Comparison of ENCODE assay signal across 8 mouse cellular contexts in the genomic region with DNA sequence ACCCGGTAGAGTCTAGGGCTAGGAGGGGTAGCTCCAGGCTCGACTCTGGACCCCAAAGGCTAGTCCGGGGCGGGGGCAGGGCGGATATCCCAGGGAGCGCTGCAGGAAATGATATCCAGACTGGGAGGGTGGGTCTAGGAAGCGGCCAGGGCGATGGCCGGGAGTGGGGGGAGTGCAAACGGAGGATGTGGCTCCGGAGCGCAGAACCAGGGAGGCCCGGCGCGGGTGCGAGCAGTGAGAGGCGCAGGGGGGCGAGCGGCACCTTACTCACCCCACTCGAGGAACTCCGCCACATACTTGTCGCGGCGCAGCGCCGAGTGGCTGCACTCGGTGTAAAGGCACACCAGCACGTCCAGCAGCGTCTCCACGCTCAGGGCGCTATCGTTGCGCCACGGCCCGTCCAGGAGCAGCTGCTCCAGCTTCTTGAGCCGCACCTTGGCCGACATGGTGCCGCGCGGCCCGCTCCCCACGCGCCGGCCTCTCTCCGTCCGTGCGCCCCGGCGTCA. TPM values are rescaled to one million over a fixed set of nuclear protein-coding genes. Genes with fewer than 3 reads are reported as not detected.
DNase-seq lines count a peak whose midpoint lies in the region; ATAC-seq and TF ChIP-seq lines count a peak whose summit lies in the region.

No protein-coding gene starts in this region.

- H3K4me3 ChIP-seq in layer of hippocampus, adult 2 months = peak overlapping the region; percentile 92
- peak overlapping the region; percentile 98 for H3K4me3 ChIP-seq in forebrain, embryonic 10.5 days
- peak overlapping the region; percentile 98 for H3K4me3 ChIP-seq in stomach, embryonic 14.5 days (ENCODE audit: low read depth, low read length)

- WGBS in forebrain, embryonic 10.5 days = under 1% methylated on average over 49 of the region's 49 CpGs
- 2% methylated on average over 49 of the region's 49 CpGs for WGBS in stomach, embryonic 14.5 days

- peak in 1 of 2 experiments; percentile 24 for DNase-seq in layer of hippocampus, adult 2 months (ENCODE audit: low spot score in 2 of 2)
- no peak for DNase-seq in layer of hippocampus, postnatal 14 days (ENCODE audit: low spot score in 2 of 2)
- peak; percentile 76 to 82 for DNase-seq in adrenal gland, postnatal 36 days
- DNase-seq in forebrain, embryonic 10.5 days (ENCODE audit: extremely low spot score, low spot score) = peak; percentile 59
- peak; percentile 79 to 82 for DNase-seq in heart, postnatal 10 days
- DNase-seq in kidney, postnatal 4 days = peak; percentile 77 to 85
- DNase-seq in lung, postnatal 4 days = peak; percentile 81 to 86

- peak; percentile 28 for ATAC-seq in stomach, embryonic 14.5 days (ENCODE audit: insufficient number of reproducible peaks, insufficient read depth, low FRiP score, low read depth)

- peaks cover 41% of the 10 kb centered on the region for H3K4me1 ChIP-seq in forebrain, embryonic 10.5 days
- peaks cover 20% of the 10 kb centered on the region for H3K4me1 ChIP-seq in stomach, embryonic 14.5 days (ENCODE audit: control insufficient read depth, insufficient read depth, low read length)

- H3K27me3 ChIP-seq in forebrain, embryonic 10.5 days (ENCODE audit: poor library complexity, severe bottlenecking) = no peaks in the 10 kb centered on the region
- H3K27me3 ChIP-seq in stomach, embryonic 14.5 days (ENCODE audit: control insufficient read depth, insufficient read depth, low read length) = no peaks in the 10 kb centered on the region

- peak overlapping the region; percentile 99 for H3K27ac ChIP-seq in layer of hippocampus, adult 2 months
- peak overlapping the region; percentile 94 for H3K27ac ChIP-seq in forebrain, embryonic 10.5 days
- H3K27ac ChIP-seq in stomach, embryonic 14.5 days (ENCODE audit: low read length) = peak overlapping the region; percentile 96

- no peaks in the 10 kb centered on the region for H3K36me3 ChIP-seq in forebrain, embryonic 10.5 days (replicated peaks)
- H3K36me3 ChIP-seq in stomach, embryonic 14.5 days (ENCODE audit: control insufficient read depth, insufficient read depth, low read length) = no peaks in the 10 kb centered on the region

- no peaks in the 10 kb centered on the region for H3K9me3 ChIP-seq in forebrain, embryonic 10.5 days
- no peaks in the 10 kb centered on the region for H3K9me3 ChIP-seq in stomach, embryonic 14.5 days (ENCODE audit: control insufficient read depth, low read depth, low read length)

- H3K9ac ChIP-seq in stomach, embryonic 14.5 days (replicated peaks; ENCODE audit: low read depth, low read length) = peak overlapping the region; percentile 93

- intact Hi-C loops in heart, postnatal 10 days (cut with DNase I) = loop anchor here (2.0 kb wide), 1 partner anchor 36 kb away; no protein-coding TSS in a partner anchor

- TF ChIP-seq CTCF in layer of hippocampus, adult 2 months (conservative IDR thresholded peaks at IDR 0.05) = no peak

- peak overlapping the region; percentile 86 for H3K4me2 ChIP-seq in stomach, embryonic 14.5 days (replicated peaks; ENCODE audit: low read depth, low read length)

RNA-seq across cellular contexts. Expression of gene Cdc42bpb, which starts 0.6 kb away (rescaled TPM):
- total RNA-seq in layer of hippocampus, adult 2 months (2021) = 100 to 1,000 TPM; 113 to 122 TPM
- total RNA-seq in layer of hippocampus, postnatal 14 days (2021) = 100 to 1,000 TPM; 117 to 125 TPM
- 100 to 1,000 TPM; 112 to 153 TPM for total RNA-seq in adrenal gland, postnatal 36 days (2021)
- 30.1 and 30.3 TPM in 2 replicates for polyA plus RNA-seq in forebrain, embryonic 10.5 days (2016; fragmentation: Nextera tagmentation; extraction: Ambion mirVana)
- total RNA-seq in heart, postnatal 10 days (2021) = 100 to 1,000 TPM in 1 of 2 experiments, 10 to 100 TPM in 1; 96.4 to 106 TPM
- 44.1 and 44.9 TPM in 2 replicates for polyA plus RNA-seq in stomach, embryonic 14.5 days (2014; fragmentation: Nextera tagmentation; extraction: Ambion mirVana)

RNA-seq across cellular contexts. Expression of gene Lbhd2, which starts 29.7 kb away (rescaled TPM):
- total RNA-seq in layer of hippocampus, adult 2 months (2021) = 1 to 10 TPM; 1.2 to 1.4 TPM
- total RNA-seq in layer of hippocampus, postnatal 14 days (2021) = 1 to 10 TPM in 1 of 2 experiments, under 1 TPM in 1; 0.62 to 1.8 TPM
- total RNA-seq in adrenal gland, postnatal 36 days (2021) = under 1 TPM in 1 of 2 experiments, not detected in 1; 0.59 TPM
- polyA plus RNA-seq in forebrain, embryonic 10.5 days (2016; fragmentation: Nextera tagmentation; extraction: Ambion mirVana) = 0.25 TPM in 1 of 2 replicates, not detected in the other
- not detected for total RNA-seq in heart, postnatal 10 days (2021)
- 0.93 and 1.5 TPM in 2 replicates for polyA plus RNA-seq in stomach, embryonic 14.5 days (2014; fragmentation: Nextera tagmentation; extraction: Ambion mirVana)

RNA-seq across cellular contexts. Expression of gene Exoc3l4, which starts 39.9 kb away (rescaled TPM):
- 1 to 10 TPM; 4.5 to 6.3 TPM for total RNA-seq in layer of hippocampus, adult 2 months (2021)
- 1 to 10 TPM; 1.2 to 2.3 TPM for total RNA-seq in layer of hippocampus, postnatal 14 days (2021)
- 1 to 10 TPM; 4.8 to 6.7 TPM for total RNA-seq in adrenal gland, postnatal 36 days (2021)
- 5.2 and 5.6 TPM in 2 replicates for polyA plus RNA-seq in forebrain, embryonic 10.5 days (2016; fragmentation: Nextera tagmentation; extraction: Ambion mirVana)
- 1 to 10 TPM; 5.3 to 8.3 TPM for total RNA-seq in heart, postnatal 10 days (2021)
- polyA plus RNA-seq in stomach, embryonic 14.5 days (2014; fragmentation: Nextera tagmentation; extraction: Ambion mirVana) = 5.7 and 6.8 TPM in 2 replicates

Comparison
In these comparisons a context has a peak if more than half of its experiments do, and no peak if none do; other contexts are left out.
1. DNase-seq: peak in adrenal gland, postnatal 36 days (2 of 2), forebrain, embryonic 10.5 days (single experiment), heart, postnatal 10 days (2 of 2), kidney, postnatal 4 days (2 of 2) and lung, postnatal 4 days (2 of 2); none in layer of hippocampus, postnatal 14 days (0 of 2).
2. Peak in every context shown above with its lines, with median percentiles within 50 percentile points of each other: H3K27ac ChIP-seq and H3K4me3 ChIP-seq.